Mouse (Mus musculus) adrenal gland, adult 18-20 months (tissue): ENCODE results near the gene Rpl6. TPM values are rescaled to one million over a fixed set of nuclear protein-coding genes. Genes with fewer than 3 reads are reported as not detected.
A peak's percentile ranks its signal among the peaks of the same experiment; 100 is the strongest.

Experiments
- DNase-seq, 2 experiments: peaks; one replicate each; pipeline ENCODE4 v3.0.0; 2021 to 2022; ENCODE audit warnings: low spot score in 2 of 2
- long read RNA-seq, 2 experiments: library from polyadenylated mRNA; stranded (forward); transcript quantifications; one replicate each; pipeline ENCODE4 v2.0.0; 2021
- total RNA-seq, 2 experiments: library from RNA; stranded (reverse); gene quantifications; 1 replicate in 1 of 2; 2 replicates in 1 of 2; pipeline ENCODE4 v1.2.3; 2021

Gene Rpl6
- 1,000 to 10,000 TPM in 1 of 2 experiments, 100 to 1,000 TPM in 1; 921 to 1,031 TPM for total RNA-seq
- long read RNA-seq, experiment 1, transcript Rpl6-201 (7 exons, 1,270 nt), result major isoform, 104 of 148 reads
- long read RNA-seq, experiment 1, partial matches to known transcripts, result 36 of 148 reads
- long read RNA-seq, experiment 1, other reads (novel, unspliced or antisense), result 6 of 148 reads
- long read RNA-seq, experiment 2, transcript Rpl6-206 (2 exons, 829 nt), result minor isoform, 9 of 352 reads
- long read RNA-seq, experiment 2, transcript Rpl6-201 (7 exons, 1,270 nt), result major isoform, 281 of 352 reads
- long read RNA-seq, experiment 2, transcript Rpl6-207 (1 exons, 714 nt), result minor isoform, 9 of 352 reads
- long read RNA-seq, experiment 2, partial matches to known transcripts, result 45 of 352 reads
- long read RNA-seq, experiment 2, other reads (novel, unspliced or antisense), result 5 of 352 reads

GRCm38 (mm10) chr5:121204132-121205089, at the start of gene Rpl6:
Gene Rpl6, plus strand, starts transcription at chr5:121204481.
- peak; percentile 67 for DNase-seq

DNA sequence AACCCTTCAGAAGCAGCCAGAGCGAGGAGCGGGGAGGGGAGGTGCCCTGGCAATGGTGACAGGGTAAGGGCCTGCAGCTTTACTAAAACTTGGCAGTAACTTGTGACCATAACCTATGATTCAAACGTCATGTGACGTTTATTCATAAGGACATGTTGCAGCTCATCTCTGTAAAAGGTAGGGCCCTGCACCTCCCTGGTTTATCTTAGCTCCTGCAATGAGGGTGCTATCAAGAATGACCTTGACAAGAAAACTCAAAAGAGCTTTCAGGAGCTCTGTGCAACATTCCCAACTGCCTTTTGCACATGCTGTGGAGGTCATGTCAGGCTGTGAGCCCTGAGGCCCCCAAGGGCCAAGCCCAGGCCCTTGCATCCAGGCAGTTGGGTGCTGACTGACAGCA, 48.2 kb upstream of the Rpl6 start:
- no peak for DNase-seq

DNA sequence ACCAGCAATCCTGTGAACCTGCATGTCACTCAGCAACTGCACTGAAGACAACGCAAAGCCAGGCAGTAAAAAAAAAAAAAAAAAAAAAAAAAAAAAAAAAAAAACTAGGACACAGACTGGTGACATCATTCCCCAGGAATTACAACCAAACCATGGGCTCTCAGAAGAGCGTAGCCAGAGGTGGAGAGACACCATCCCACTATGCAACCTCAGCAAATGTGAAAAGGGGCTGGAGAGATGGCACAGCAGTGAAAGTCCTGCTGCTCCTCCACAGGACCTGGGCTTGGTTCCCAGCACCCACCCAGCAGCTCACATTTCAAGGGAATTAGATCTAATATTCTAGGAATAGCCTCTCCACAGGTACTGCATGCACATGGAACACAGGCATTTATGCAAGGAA, 47.3 kb upstream of the Rpl6 start:
- DNase-seq, result peak in 1 of 2 experiments; percentile 19

- no peak for DNase-seq
Measured at GRCm38 (mm10) chr5:121157489-121157888, 46.8 kb upstream of the Rpl6 start.

DNA sequence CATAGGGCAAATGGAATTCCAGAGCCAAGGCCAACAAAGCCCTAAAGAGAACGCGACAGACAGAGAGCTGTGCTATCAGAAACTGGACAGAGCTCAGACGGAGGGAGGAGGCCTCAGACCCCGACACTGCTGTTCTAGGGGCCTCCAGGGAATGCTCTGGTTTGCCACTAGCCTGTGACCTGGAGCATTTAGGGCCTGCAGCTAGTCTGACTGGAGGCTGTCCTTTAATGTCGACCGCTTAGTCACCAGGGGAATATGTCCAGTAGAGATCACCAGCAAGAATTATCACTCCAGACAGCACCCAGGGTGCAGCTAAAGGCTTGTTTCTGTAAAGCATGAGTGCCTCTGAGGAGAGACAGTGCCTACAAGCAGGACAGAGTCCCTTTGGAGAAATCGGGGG, 45.3 kb upstream of the Rpl6 start:
- DNase-seq, result no peak

GRCm38 (mm10) chr5:121162285-121162684, 42.0 kb upstream of the Rpl6 start:
- DNase-seq, result no peak

- DNase-seq, result no peak
Measured at GRCm38 (mm10) chr5:121162923-121163322, 41.4 kb upstream of the Rpl6 start.

DNA sequence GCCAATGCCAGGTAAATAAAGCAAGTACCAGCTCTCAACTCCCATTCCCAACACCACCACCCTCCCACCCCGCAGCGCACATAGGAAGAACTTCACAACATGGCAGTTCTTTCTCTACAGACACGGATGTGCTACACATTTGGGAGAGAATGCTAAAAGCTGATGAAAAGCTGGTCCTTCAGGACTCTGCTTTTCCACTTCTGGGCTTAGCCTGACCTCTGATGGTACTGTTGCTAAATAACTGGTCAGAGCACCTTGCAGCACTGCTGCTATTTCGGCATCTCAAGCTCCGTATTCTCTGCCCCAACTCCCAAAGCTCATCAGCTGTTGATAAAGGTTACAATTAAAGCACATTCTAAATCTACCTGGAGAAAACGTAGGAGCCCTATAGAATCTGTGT, 37.4 kb upstream of the Rpl6 start:
- DNase-seq, result no peak

- no peak for DNase-seq
Measured at GRCm38 (mm10) chr5:121169588-121169987, 34.7 kb upstream of the Rpl6 start.

DNA sequence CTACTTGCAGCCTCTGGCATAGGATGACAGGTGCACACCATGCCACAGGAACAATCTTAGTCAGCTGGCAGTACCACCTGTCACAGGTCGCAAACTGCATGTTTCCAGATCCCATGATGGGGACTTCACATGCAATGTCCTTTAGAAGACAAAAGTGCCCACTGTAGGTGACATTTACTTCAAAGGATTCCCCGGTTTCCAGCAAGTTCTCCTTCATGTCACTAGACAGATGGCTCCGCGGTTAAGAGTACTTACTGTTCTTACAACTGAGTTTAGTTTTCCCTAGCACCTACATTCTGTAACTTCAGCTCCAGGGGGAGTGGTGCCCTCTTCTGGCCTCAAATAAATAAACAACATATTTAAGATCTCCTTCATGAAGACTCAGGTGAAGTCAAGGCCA, 31.4 kb upstream of the Rpl6 start:
- no peak for DNase-seq

DNA sequence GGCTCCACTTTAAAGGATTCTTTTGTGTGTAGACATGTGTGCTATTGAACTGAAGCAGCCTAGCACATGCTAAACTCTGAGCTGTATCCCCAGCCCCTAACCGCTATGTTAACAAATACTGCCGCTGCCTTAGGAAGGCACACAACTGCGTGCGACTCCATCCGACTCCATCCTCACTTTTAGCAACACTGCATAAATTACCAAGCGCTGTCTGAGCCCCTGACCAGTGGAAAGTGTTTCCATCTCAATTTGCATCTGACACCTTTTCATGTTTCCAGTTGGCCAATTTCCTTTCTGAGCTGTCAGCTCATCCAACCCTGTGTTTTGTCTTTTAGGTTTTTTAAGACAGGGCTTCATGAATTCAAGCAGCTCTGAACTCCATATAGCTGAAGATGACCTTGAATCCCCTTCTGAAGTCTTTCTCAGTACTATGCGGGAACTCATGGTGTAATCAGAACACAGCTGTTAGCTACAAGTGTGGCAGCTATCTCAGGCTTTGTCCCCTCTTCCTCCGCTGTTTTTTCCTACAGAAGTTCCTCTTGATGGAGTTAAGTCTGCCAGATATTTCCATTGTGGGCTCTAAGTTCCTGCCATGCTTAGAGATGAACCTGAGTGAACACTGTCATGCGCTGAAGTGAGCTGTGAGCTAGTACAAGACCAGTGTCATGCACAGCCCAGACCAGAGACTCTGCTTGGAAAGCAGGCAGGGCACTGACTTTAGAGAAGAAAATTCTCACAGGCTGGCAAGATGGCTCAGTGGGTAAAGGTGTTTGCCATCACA, 25.0 kb upstream of the Rpl6 start:
- DNase-seq, result no peak

GRCm38 (mm10) chr5:121183269-121183668, 21.0 kb upstream of the Rpl6 start:
- DNase-seq, result no peak

- no peak for DNase-seq
Measured at GRCm38 (mm10) chr5:121184375-121184774, 19.9 kb upstream of the Rpl6 start.

DNA sequence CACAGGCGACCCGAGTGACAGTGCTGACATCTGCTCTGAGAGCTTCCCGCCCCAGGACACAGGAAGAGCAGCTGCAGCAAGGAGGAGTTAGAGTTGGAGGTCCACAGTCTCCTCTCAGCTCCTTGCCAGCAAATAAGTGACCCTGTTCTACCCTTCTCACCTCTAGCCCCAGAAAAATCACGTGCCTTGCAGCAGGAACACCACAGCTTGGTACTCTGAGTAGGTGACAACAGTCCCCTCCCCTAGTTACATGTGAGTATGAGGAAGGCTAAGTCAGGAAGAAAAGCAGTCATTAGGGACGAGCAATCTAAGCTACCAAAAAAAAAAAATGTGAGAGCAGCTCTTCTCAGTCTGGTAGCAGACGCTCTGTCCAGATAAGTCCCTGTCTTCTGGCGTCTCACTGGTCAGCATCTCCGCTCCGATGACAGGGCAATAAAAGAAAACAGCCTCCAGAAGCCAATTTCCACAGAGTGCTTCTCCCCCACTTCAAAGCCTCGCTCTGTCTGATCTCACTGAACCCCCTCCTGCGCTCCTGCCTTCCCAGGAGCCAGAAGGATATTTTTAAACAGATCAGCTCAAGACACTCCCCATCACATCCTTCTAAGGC, 19.2 kb upstream of the Rpl6 start:
- DNase-seq, result no peak

DNA sequence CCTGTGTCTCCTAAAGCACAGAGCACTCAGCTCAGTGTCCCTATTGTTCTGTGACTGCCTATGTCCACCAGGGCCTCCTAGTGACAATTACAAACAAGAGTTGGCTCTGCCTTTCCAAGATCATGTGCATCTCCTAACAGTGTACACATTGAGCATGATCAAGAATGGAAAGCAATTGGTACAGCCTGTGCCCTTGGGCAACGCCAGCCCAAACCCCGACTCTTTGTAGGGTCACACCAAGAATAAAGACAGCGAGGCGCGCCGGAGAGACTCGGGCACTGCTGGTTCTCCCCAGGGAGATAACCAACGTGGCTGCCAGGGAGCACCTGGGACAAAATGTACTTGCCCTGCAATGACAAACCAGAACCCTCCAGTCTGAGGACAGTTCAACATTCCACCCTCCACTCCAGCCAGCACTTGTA, 16.7 kb upstream of the Rpl6 start:
- DNase-seq, result no peak

DNA sequence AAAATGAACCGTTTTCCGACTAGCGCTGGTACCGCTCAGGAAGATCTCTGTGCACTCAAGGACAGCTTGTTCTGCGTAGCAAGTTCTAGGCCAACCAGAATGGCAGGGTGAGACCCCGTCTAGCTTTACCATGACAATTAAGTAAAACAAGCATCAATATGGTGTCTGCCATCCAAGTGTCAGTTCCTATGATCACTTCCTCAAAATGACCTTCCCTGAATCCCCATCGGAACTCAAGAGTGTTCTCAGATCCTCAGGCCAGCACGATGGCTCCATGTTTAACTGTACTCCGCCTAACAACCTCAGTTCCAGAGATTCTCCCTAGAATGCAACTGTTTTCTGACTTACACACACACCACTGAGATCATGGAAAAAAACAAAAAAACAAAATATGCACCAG, 16.0 kb upstream of the Rpl6 start:
- DNase-seq, result no peak

- DNase-seq, result no peak
Measured at GRCm38 (mm10) chr5:121189182-121189581, 15.1 kb upstream of the Rpl6 start.

GRCm38 (mm10) chr5:121190210-121190835, 14.0 kb upstream of the Rpl6 start:
- no peak for DNase-seq

GRCm38 (mm10) chr5:121190836-121191583, 13.3 kb upstream of the Rpl6 start, which contains the start of gene Ptpn11:
Gene Ptpn11, minus strand, starts transcription at chr5:121191397.
- DNase-seq, result peak; percentile 85 to 87

- DNase-seq, result peak in 1 of 2 experiments; percentile 35
Measured at GRCm38 (mm10) chr5:121191584-121191906, 12.7 kb upstream of the Rpl6 start.
